Mouse (Mus musculus): ENCODE results near the gene Slc41a3. TPM values are rescaled to one million over a fixed set of nuclear protein-coding genes. Genes with fewer than 3 reads are reported as not detected.
A peak's percentile ranks its signal among the peaks of the same experiment; 100 is the strongest.

The Slc41a3 gene
- total and polyA plus RNA-seq, 2 experiments from 2014 or later: 7.9 to 9.4 TPM

- Histone ChIP-seq H3K4me3 (ENCODE audit: low read depth, low read length) (no peak overlapping the region), H3K4me2 (ENCODE audit: low read depth) (no peak overlapping the region), H3K27ac (ENCODE audit: low read depth, low read length) (no peak overlapping the region), H3K36me3 (ENCODE audit: insufficient read depth) (peaks cover 68% of the 10 kb centered on the region), H3K9ac (no peak overlapping the region), H3K4me1 (ENCODE audit: insufficient read depth) (no peaks in the 10 kb centered on the region), H3K27me3 (ENCODE audit: insufficient read depth, low read length) (no peaks in the 10 kb centered on the region), H3K9me3 (ENCODE audit: low read length) (no peaks in the 10 kb centered on the region)
- DNase-seq (no peak), ATAC-seq (no peak)
- WGBS: 85% methylated on average over 11 of the region's 11 CpGs
- TF ChIP-seq CTCF (IDR thresholded peaks at IDR 0.05; ENCODE audit: low read depth): no peak
Measured at GRCm38 (mm10) chr6:90663736-90664135, 59.2 kb downstream of the Slc41a3 start.

GRCm38 (mm10) chr6:90668693-90669092 is 64.2 kb downstream of the Slc41a3 start:
- H3K9ac ChIP-seq: no peak overlapping the region
- H3K27ac ChIP-seq (ENCODE audit: low read depth, low read length): no peak overlapping the region
- no peaks in the 10 kb centered on the region for H3K27me3 ChIP-seq (ENCODE audit: insufficient read depth, low read length)
- H3K4me1 ChIP-seq (ENCODE audit: insufficient read depth): no peaks in the 10 kb centered on the region
- no peak for ATAC-seq
- TF ChIP-seq CTCF (IDR thresholded peaks at IDR 0.05; ENCODE audit: low read depth): no peak
- H3K4me3 ChIP-seq (ENCODE audit: low read depth, low read length): no peak overlapping the region
- peaks cover 81% of the 10 kb centered on the region for H3K36me3 ChIP-seq (ENCODE audit: insufficient read depth)
- no peaks in the 10 kb centered on the region for H3K9me3 ChIP-seq (ENCODE audit: low read length)
- WGBS: 90% methylated on average over 9 of the region's 9 CpGs
- DNase-seq: no peak
- H3K4me2 ChIP-seq (ENCODE audit: low read depth): no peak overlapping the region

GRCm38 (mm10) chr6:90678759-90679158 is 74.2 kb downstream of the Slc41a3 start:
- 0 out of 2 replicates have a peak, but pooled peaks have one; percentile 16 for ATAC-seq

GRCm38 (mm10) chr6:90680401-90680800 is 75.9 kb downstream of the Slc41a3 start:
- no peaks in the 10 kb centered on the region for H3K27me3 ChIP-seq (ENCODE audit: insufficient read depth, low read length)
- H3K27ac ChIP-seq (ENCODE audit: low read depth, low read length): no peak overlapping the region
- TF ChIP-seq CTCF (IDR thresholded peaks at IDR 0.05; ENCODE audit: low read depth): no peak
- no peaks in the 10 kb centered on the region for H3K9me3 ChIP-seq (ENCODE audit: low read length)
- H3K9ac ChIP-seq: no peak overlapping the region
- ATAC-seq: no peak
- no peak for DNase-seq
- no peak overlapping the region for H3K4me3 ChIP-seq (ENCODE audit: low read depth, low read length)
- H3K4me1 ChIP-seq (ENCODE audit: insufficient read depth): 0 out of 2 replicates have a peak, but pooled peaks cover 3% of the 10 kb centered on the region
- 87% methylated on average over 12 of the region's 12 CpGs for WGBS
- peaks cover 47% of the 10 kb centered on the region for H3K36me3 ChIP-seq (ENCODE audit: insufficient read depth)
- no peak overlapping the region for H3K4me2 ChIP-seq (ENCODE audit: low read depth)

More at GRCm38 (mm10) chr6:90678759-90679158, 74.2 kb downstream of the Slc41a3 start:
- no peak for TF ChIP-seq CTCF (IDR thresholded peaks at IDR 0.05; ENCODE audit: low read depth)
- peaks cover 47% of the 10 kb centered on the region for H3K36me3 ChIP-seq (ENCODE audit: insufficient read depth)
- 49% methylated on average over 4 of the region's 4 CpGs for WGBS
- no peaks in the 10 kb centered on the region for H3K27me3 ChIP-seq (ENCODE audit: insufficient read depth, low read length)
- no peak overlapping the region for H3K4me3 ChIP-seq (ENCODE audit: low read depth, low read length)
- no peaks in the 10 kb centered on the region for H3K4me1 ChIP-seq (ENCODE audit: insufficient read depth)
- H3K9me3 ChIP-seq (ENCODE audit: low read length): no peaks in the 10 kb centered on the region
- DNase-seq: no peak
- H3K27ac ChIP-seq (ENCODE audit: low read depth, low read length): no peak overlapping the region
- H3K9ac ChIP-seq: no peak overlapping the region
- H3K4me2 ChIP-seq (ENCODE audit: low read depth): no peak overlapping the region

GRCm38 (mm10) chr6:90683831-90684532 is 79.5 kb downstream of the Slc41a3 start:
- Histone ChIP-seq H3K27ac (ENCODE audit: low read depth, low read length) (no peak overlapping the region), H3K4me1 (ENCODE audit: insufficient read depth) (0 out of 2 replicates have a peak, but pooled peaks cover 3% of the 10 kb centered on the region), H3K9ac (no peak overlapping the region), H3K9me3 (ENCODE audit: low read length) (no peaks in the 10 kb centered on the region), H3K4me3 (ENCODE audit: low read depth, low read length) (no peak overlapping the region), H3K27me3 (ENCODE audit: insufficient read depth, low read length) (no peaks in the 10 kb centered on the region), H3K4me2 (ENCODE audit: low read depth) (no peak overlapping the region), H3K36me3 (ENCODE audit: insufficient read depth) (peaks cover 21% of the 10 kb centered on the region)
- TF ChIP-seq CTCF (IDR thresholded peaks at IDR 0.05; ENCODE audit: low read depth): no peak
- no peak for DNase-seq
- no peak for ATAC-seq
- 82% methylated on average over 3 of the region's 3 CpGs for WGBS

- Histone ChIP-seq H3K27ac (ENCODE audit: low read depth, low read length) (no peak overlapping the region), H3K9me3 (ENCODE audit: low read length) (no peaks in the 10 kb centered on the region), H3K9ac (no peak overlapping the region), H3K4me2 (ENCODE audit: low read depth) (no peak overlapping the region), H3K4me1 (ENCODE audit: insufficient read depth) (0 out of 2 replicates have a peak, but pooled peaks cover 3% of the 10 kb centered on the region), H3K27me3 (ENCODE audit: insufficient read depth, low read length) (no peaks in the 10 kb centered on the region), H3K4me3 (ENCODE audit: low read depth, low read length) (no peak overlapping the region), H3K36me3 (ENCODE audit: insufficient read depth) (peaks cover 23% of the 10 kb centered on the region)
- ATAC-seq (no peak), DNase-seq (no peak)
- TF ChIP-seq CTCF (IDR thresholded peaks at IDR 0.05; ENCODE audit: low read depth): no peak
- WGBS: 81% methylated on average over 1 of the region's 1 CpGs
Measured at GRCm38 (mm10) chr6:90686812-90687211, 82.3 kb downstream of the Slc41a3 start.

GRCm38 (mm10) chr6:90688003-90688402 is 83.5 kb downstream of the Slc41a3 start:
- Histone ChIP-seq H3K27ac (ENCODE audit: low read depth, low read length) (no peak overlapping the region), H3K4me3 (ENCODE audit: low read depth, low read length) (no peak overlapping the region), H3K4me1 (ENCODE audit: insufficient read depth) (0 out of 2 replicates have a peak, but pooled peaks cover 3% of the 10 kb centered on the region), H3K9me3 (ENCODE audit: low read length) (no peaks in the 10 kb centered on the region), H3K4me2 (ENCODE audit: low read depth) (no peak overlapping the region), H3K9ac (no peak overlapping the region), H3K27me3 (ENCODE audit: insufficient read depth, low read length) (no peaks in the 10 kb centered on the region), H3K36me3 (ENCODE audit: insufficient read depth) (peaks cover 30% of the 10 kb centered on the region)
- DNase-seq: no peak
- ATAC-seq: no peak
- WGBS: 97% methylated on average over 6 of the region's 6 CpGs
- TF ChIP-seq CTCF (IDR thresholded peaks at IDR 0.05; ENCODE audit: low read depth): no peak
